ENCODE assay signal across 11 mouse cellular contexts in genomic region chr4:10774557-10775215, GRCm38 (mm10).
DNase-seq lines count a peak whose midpoint lies in the region; ATAC-seq and TF ChIP-seq lines count a peak whose summit lies in the region.
"Had no signal": no experiment of that assay in that cellular context is flagged by ENCODE, and none has a peak within 500 bp of the region (broad histone marks: within the 10 kb centered on the region; RNA-seq: fewer than 3 reads in every experiment).

No protein-coding gene starts in this region.

- H3K4me2 ChIP-seq in lung, postnatal 0 days (replicated peaks; ENCODE audit: low read depth, low read length): no peak overlapping the region
- H3K4me2 ChIP-seq in forebrain, postnatal 0 days (ENCODE audit: low read depth): no peak overlapping the region
- H3K4me2 ChIP-seq in limb, embryonic 15.5 days: no peak overlapping the region
- H3K4me2 ChIP-seq: neural tube, embryonic 13.5 days had no signal

- no peak overlapping the region for H3K27ac ChIP-seq in lung, postnatal 0 days (ENCODE audit: low read length)
- no peak overlapping the region for H3K27ac ChIP-seq in forebrain, postnatal 0 days (ENCODE audit: low read depth, low read length)
- peak overlapping the region; percentile 68 for H3K27ac ChIP-seq in limb, embryonic 15.5 days
- H3K27ac ChIP-seq: neural tube, embryonic 13.5 days had no signal

- H3K36me3 ChIP-seq in lung, postnatal 0 days (ENCODE audit: insufficient read depth, low read length): no peaks in the 10 kb centered on the region
- H3K36me3 ChIP-seq in forebrain, postnatal 0 days (ENCODE audit: insufficient read depth): no peaks in the 10 kb centered on the region
- no peaks in the 10 kb centered on the region for H3K36me3 ChIP-seq in limb, embryonic 15.5 days
- H3K36me3 ChIP-seq: neural tube, embryonic 13.5 days had no signal

- TF ChIP-seq CTCF in lung, postnatal 0 days (IDR thresholded peaks at IDR 0.05): no peak
- TF ChIP-seq CTCF in forebrain, postnatal 0 days (IDR thresholded peaks at IDR 0.05; ENCODE audit: low read depth): no peak

- no peak overlapping the region for H3K4me3 ChIP-seq in lung, postnatal 0 days (ENCODE audit: low read depth, low read length)
- no peak overlapping the region for H3K4me3 ChIP-seq in forebrain, postnatal 0 days (ENCODE audit: low read depth, low read length)
- H3K4me3 ChIP-seq in limb, embryonic 15.5 days: no peak overlapping the region
- H3K4me3 ChIP-seq: neural tube, embryonic 13.5 days had no signal

- no peaks in the 10 kb centered on the region for H3K4me1 ChIP-seq in lung, postnatal 0 days (ENCODE audit: insufficient read depth, low read depth, low read length)
- no peaks in the 10 kb centered on the region for H3K4me1 ChIP-seq in forebrain, postnatal 0 days (ENCODE audit: insufficient read depth)
- peaks cover 18% of the 10 kb centered on the region for H3K4me1 ChIP-seq in limb, embryonic 15.5 days
- H3K4me1 ChIP-seq: neural tube, embryonic 13.5 days had no signal

- H3K9me3 ChIP-seq in lung, postnatal 0 days (ENCODE audit: low read length): no peaks in the 10 kb centered on the region
- no peaks in the 10 kb centered on the region for H3K9me3 ChIP-seq in forebrain, postnatal 0 days (ENCODE audit: low read length)
- H3K9me3 ChIP-seq in limb, embryonic 15.5 days: no peaks in the 10 kb centered on the region
- H3K9me3 ChIP-seq: neural tube, embryonic 13.5 days had no signal

- ATAC-seq in lung, postnatal 0 days: no peak
- ATAC-seq in forebrain, postnatal 0 days: no peak
- ATAC-seq in limb, embryonic 15.5 days (ENCODE audit: insufficient number of reproducible peaks, low FRiP score, low TSS enrichment, low read depth): peak; percentile 90

- 18% methylated on average over 3 of the region's 3 CpGs for WGBS in lung, postnatal 0 days
- 22% methylated on average over 3 of the region's 3 CpGs for whole genome bisulfite sequencing in forebrain, postnatal 0 days
- 12% methylated on average over 3 of the region's 3 CpGs for WGBS in limb, embryonic 15.5 days

- H3K9ac ChIP-seq in lung, postnatal 0 days (replicated peaks; ENCODE audit: low read depth): no peak overlapping the region
- H3K9ac ChIP-seq in forebrain, postnatal 0 days: no peak overlapping the region
- H3K9ac ChIP-seq in limb, embryonic 15.5 days: no peak overlapping the region
- H3K9ac ChIP-seq: neural tube, embryonic 13.5 days had no signal

- DNase-seq in gastrocnemius, adult 18-20 months (ENCODE audit: low spot score): peak; percentile 11
- no peak for DNase-seq in gastrocnemius, adult 8-10 months (ENCODE audit: low spot score in 2 of 2)
- DNase-seq in lung, postnatal 4 days: peak; percentile 11 to 24
- DNase-seq in lung, postnatal 0 days (ENCODE audit: low spot score): no peak
- peak; percentile 1 for DNase-seq in forebrain, postnatal 0 days
- DNase-seq in thymus, postnatal 4 days: no peak
- no peak for DNase-seq in layer of hippocampus, postnatal 10 days (ENCODE audit: low spot score in 2 of 2)
- DNase-seq: cerebellum, adult 8-10 months; thymus, adult 18-20 months had no signal

- TF ChIP-seq EP300 in lung, postnatal 0 days (IDR thresholded peaks at IDR 0.05): no peak

- H3K27me3 ChIP-seq in lung, postnatal 0 days (replicated peaks; ENCODE audit: insufficient read depth, low read length): no peaks in the 10 kb centered on the region
- H3K27me3 ChIP-seq in forebrain, postnatal 0 days (ENCODE audit: insufficient read depth, low read length): no peaks in the 10 kb centered on the region
- H3K27me3 ChIP-seq in limb, embryonic 15.5 days: no peaks in the 10 kb centered on the region
- H3K27me3 ChIP-seq: neural tube, embryonic 13.5 days had no signal

Comparison
In these comparisons a context has a peak if more than half of its experiments do, and no peak if none do; other contexts are left out.
1. DNase-seq: peak in gastrocnemius, adult 18-20 months (single experiment), lung, postnatal 4 days (2 of 2) and forebrain, postnatal 0 days (single experiment); none in gastrocnemius, adult 8-10 months (0 of 2), lung, postnatal 0 days (single experiment), thymus, postnatal 4 days (single experiment) and layer of hippocampus, postnatal 10 days (0 of 2).